9 mouse cellular contexts compared by ENCODE assay signal in genomic region chr15:27919540-27919939, GRCm38 (mm10).
DNase-seq lines count a peak whose midpoint lies in the region; ATAC-seq and TF ChIP-seq lines count a peak whose summit lies in the region.
"Had no signal": no experiment of that assay in that cellular context is flagged by ENCODE, and none has a peak within 500 bp of the region (broad histone marks: within the 10 kb centered on the region; RNA-seq: fewer than 3 reads in every experiment).

No protein-coding gene starts in this region.

- peak; percentile 83 for TF ChIP-seq CTCF in layer of hippocampus, adult 2 months (conservative IDR thresholded peaks at IDR 0.05)
- peak; percentile 80 for TF ChIP-seq CTCF in Patski (IDR thresholded peaks at IDR 0.05)

- no peaks in the 10 kb centered on the region for H3K9me3 ChIP-seq in midbrain, embryonic 16.5 days (replicated peaks; ENCODE audit: control insufficient read depth, low read length, poor library complexity, severe bottlenecking)
- H3K9me3 ChIP-seq: liver, embryonic 15.5 days had no signal

- CTCF ChIA-PET in Patski (lab: Charles Lee), result interaction anchor here (0.6 to 5.3 kb wide), 34 partner anchors 9 to 262 kb away, joined by 3 to 57 read pairs (median 4); partner anchors contain the start of gene Trio

- H3K9ac ChIP-seq in midbrain, embryonic 16.5 days (ENCODE audit: low read depth, low read length), result peak overlapping the region; percentile 30; the same call in 1 of the 2 replicates
- H3K9ac ChIP-seq: liver, embryonic 15.5 days had no signal

- 21% methylated on average over 5 of the region's 5 CpGs for WGBS in midbrain, embryonic 16.5 days

- H3K4me1 ChIP-seq in midbrain, embryonic 16.5 days (ENCODE audit: control insufficient read depth, insufficient read depth, low read length), result peaks cover 36% of the 10 kb centered on the region

- no peaks in the 10 kb centered on the region for H3K27me3 ChIP-seq in Patski
- H3K27me3 ChIP-seq in midbrain, embryonic 16.5 days (ENCODE audit: control insufficient read depth, insufficient read depth, low read depth, low read length), result no peaks in the 10 kb centered on the region
- H3K27me3 ChIP-seq: liver, embryonic 15.5 days had no signal

- H3K27ac ChIP-seq in layer of hippocampus, adult 2 months, result 0 out of 2 replicates have a peak overlapping the region, but pooled peaks have one; percentile 23
- peak overlapping the region; percentile 33; the same call in 1 of the 2 replicates for H3K27ac ChIP-seq in midbrain, embryonic 16.5 days (ENCODE audit: low read length)
- H3K27ac ChIP-seq: liver, embryonic 15.5 days had no signal

- H3K4me2 ChIP-seq in midbrain, embryonic 16.5 days (ENCODE audit: low read length), result no peak overlapping the region
- H3K4me2 ChIP-seq: liver, embryonic 15.5 days had no signal

- in situ Hi-C loops in Patski (cut with MboI; ENCODE audit: low pct_unique_long_range_greater_than_20kb), result no loop called here

- H3K4me3 ChIP-seq in layer of hippocampus, adult 2 months, result no peak overlapping the region
- H3K4me3 ChIP-seq in midbrain, embryonic 16.5 days (ENCODE audit: low read depth, low read length), result no peak overlapping the region
- H3K4me3 ChIP-seq: liver, embryonic 15.5 days had no signal

- no peaks in the 10 kb centered on the region for H3K36me3 ChIP-seq in midbrain, embryonic 16.5 days (ENCODE audit: control insufficient read depth, insufficient read depth, low read length)
- H3K36me3 ChIP-seq: liver, embryonic 15.5 days had no signal

- intact Hi-C loops in heart, postnatal 14 days (cut with DNase I), result no loop called here

- POLR2A ChIA-PET in Patski (lab: Charles Lee), result interaction anchor here (0.6 to 2.0 kb wide), 4 partner anchors 20 to 1113 kb away, joined by 3 to 7 read pairs (median 6); no protein-coding TSS in a partner anchor

- peak in 1 of 2 experiments; percentile 63 for DNase-seq in layer of hippocampus, adult 2 months (ENCODE audit: low spot score in 2 of 2)
- DNase-seq in layer of hippocampus, adult 11-12 months (ENCODE audit: low spot score), result no peak
- no peak for DNase-seq in Patski (ENCODE audit: low read depth, low spot score)
- peak; percentile 81 for DNase-seq in embryo, embryonic 10 days (ENCODE audit: low spot score)
- DNase-seq in heart, postnatal 14 days, result peak; percentile 57 to 67
- DNase-seq in kidney, postnatal 36 days, result peak; percentile 40 to 62
- DNase-seq in thymus, postnatal 14 days, result peak; percentile 59

- peak; percentile 48 for ATAC-seq in Patski
- ATAC-seq in midbrain, embryonic 16.5 days, result peak; percentile 72

Comparison
In these comparisons a context has a peak if more than half of its experiments do, and no peak if none do; other contexts are left out.
1. DNase-seq: peak in embryo, embryonic 10 days (single experiment), heart, postnatal 14 days (2 of 2), kidney, postnatal 36 days (2 of 2) and thymus, postnatal 14 days (single experiment); none in layer of hippocampus, adult 11-12 months (single experiment) and Patski (single experiment).